Mouse (Mus musculus) ES-Bruce4 (cell line): Measurements from ENCODE around the gene Gm6793. TPM values are rescaled to one million over a fixed set of nuclear protein-coding genes. Genes with fewer than 3 reads are reported as not detected.

Source experiments
- H3K27ac ChIP-seq: 2 replicates; pipeline ENCODE4 v1.5.1; 2012; ENCODE audit warnings: low read length, inconsistent platforms; ENCODE audit not compliant: insufficient read depth
- H3K27me3 ChIP-seq: 2 replicates; pipeline ENCODE4 v1.6.1; 2012; ENCODE audit warnings: mild to moderate bottlenecking, low read length, inconsistent platforms; ENCODE audit not compliant: control insufficient read depth, poor library complexity, insufficient read depth, severe bottlenecking
- H3K36me3 ChIP-seq: 2 replicates; pipeline ENCODE4 v1.6.1; 2012; ENCODE audit warnings: inconsistent platforms, mild to moderate bottlenecking, low read length, moderate library complexity; ENCODE audit not compliant: control insufficient read depth, poor library complexity, insufficient read depth, severe bottlenecking
- H3K4me1 ChIP-seq: one replicate; pipeline ENCODE4 v1.8.1; 2011; ENCODE audit warnings: low read length; ENCODE audit not compliant: control insufficient read depth, insufficient read depth
- H3K4me3 ChIP-seq: 2 replicates; pipeline ENCODE4 v1.5.1; 2011; ENCODE audit warnings: low read depth, mild to moderate bottlenecking, low read length
- H3K9ac ChIP-seq: 2 replicates; pipeline ENCODE4 v1.6.1; 2012; ENCODE audit warnings: low read depth, mild to moderate bottlenecking, inconsistent platforms; ENCODE audit not compliant: poor library complexity, severe bottlenecking
- H3K9me3 ChIP-seq: replicated peaks from 2 replicates; pipeline ENCODE4 v1.6.1; 2012; ENCODE audit warnings: mild to moderate bottlenecking, low read length, inconsistent platforms; ENCODE audit not compliant: control insufficient read depth, poor library complexity, insufficient read depth, severe bottlenecking
- CTCF ChIP-seq: IDR thresholded peaks from one replicate; pipeline ENCODE4 v1.8.1; 2011; ENCODE audit warnings: low read depth, low read length
- EP300 ChIP-seq: IDR thresholded peaks from 2 replicates; pipeline ENCODE4 v1.6.1; 2011; ENCODE audit warnings: low read depth, low read length; ENCODE audit not compliant: insufficient read depth
- POLR2A ChIP-seq: IDR thresholded peaks from one replicate; pipeline ENCODE4 v1.8.1; 2011; ENCODE audit warnings: low read length; ENCODE audit not compliant: insufficient read depth
- polyA plus RNA-seq: library from polyadenylated mRNA; stranded (reverse); fragments of >200 nt; gene quantifications from 2 replicates; pipeline ENCODE4 v1.2.4, GENCODE M21; 2011; ENCODE audit warnings: low read depth; ENCODE audit not compliant: missing spikeins, insufficient read depth, insufficient read length

Gm6793 gene
- 0.68 and 0.90 TPM in 2 replicates for polyA plus RNA-seq

GRCm38 (mm10) chr8:112014936-112015335 is at the start of gene Gm6793:
Gene Gm6793, minus strand, starts transcription at chr8:112015036.
- Histone ChIP-seq H3K27me3 (no peaks in the 10 kb centered on the region), H3K9me3 (no peaks in the 10 kb centered on the region), H3K36me3 (peaks cover 12% of the 10 kb centered on the region), H3K4me3 (no peak within 1 kb of the TSS), H3K9ac (no peak within 1 kb of the TSS), H3K4me1 (no peaks in the 10 kb centered on the region), H3K27ac (no peak within 1 kb of the TSS)
- TF ChIP-seq POLR2A (no peak), EP300 (no peak)

- no peaks in the 10 kb centered on the region for H3K27me3 ChIP-seq
- H3K27ac ChIP-seq, result no peak overlapping the region
- H3K4me3 ChIP-seq, result no peak overlapping the region
- H3K4me1 ChIP-seq, result no peaks in the 10 kb centered on the region
- no peaks in the 10 kb centered on the region for H3K36me3 ChIP-seq
- no peak for TF ChIP-seq EP300
- peak; percentile 13 for TF ChIP-seq CTCF
- no peak overlapping the region for H3K9ac ChIP-seq
- H3K9me3 ChIP-seq, result no peaks in the 10 kb centered on the region
These were observed 46.5 kb upstream of the Gm6793 start for GRCm38 (mm10) chr8:112061372-112061771.

- H3K27ac ChIP-seq, result no peak overlapping the region
- no peak overlapping the region for H3K4me3 ChIP-seq
- TF ChIP-seq CTCF (no peak), POLR2A (no peak), EP300 (no peak)
- no peak overlapping the region for H3K9ac ChIP-seq
- H3K9me3 ChIP-seq, result no peaks in the 10 kb centered on the region
- H3K36me3 ChIP-seq, result no peaks in the 10 kb centered on the region
- no peaks in the 10 kb centered on the region for H3K27me3 ChIP-seq
- no peaks in the 10 kb centered on the region for H3K4me1 ChIP-seq
These were observed 39.6 kb upstream of the Gm6793 start for GRCm38 (mm10) chr8:112054456-112054855.

GRCm38 (mm10) chr8:112051537-112051936 is 36.7 kb upstream of the Gm6793 start:
- no peaks in the 10 kb centered on the region for H3K9me3 ChIP-seq
- H3K36me3 ChIP-seq, result no peaks in the 10 kb centered on the region
- H3K9ac ChIP-seq, result no peak overlapping the region
- no peaks in the 10 kb centered on the region for H3K27me3 ChIP-seq
- no peak overlapping the region for H3K27ac ChIP-seq
- no peak overlapping the region for H3K4me3 ChIP-seq
- no peaks in the 10 kb centered on the region for H3K4me1 ChIP-seq
- TF ChIP-seq POLR2A, result no peak
- peak; percentile 72 for TF ChIP-seq CTCF
- TF ChIP-seq EP300, result no peak

- TF ChIP-seq CTCF (peak; percentile 22), POLR2A (no peak)
- Histone ChIP-seq H3K36me3 (no peaks in the 10 kb centered on the region), H3K4me3 (no peak overlapping the region), H3K27ac (no peak overlapping the region), H3K9me3 (no peaks in the 10 kb centered on the region), H3K27me3 (no peaks in the 10 kb centered on the region), H3K4me1 (no peaks in the 10 kb centered on the region), H3K9ac (no peak overlapping the region)
These were observed 35.1 kb upstream of the Gm6793 start for GRCm38 (mm10) chr8:112049984-112050383.

- Histone ChIP-seq H3K4me3 (no peak overlapping the region), H3K36me3 (no peaks in the 10 kb centered on the region), H3K27me3 (no peaks in the 10 kb centered on the region), H3K9me3 (no peaks in the 10 kb centered on the region), H3K4me1 (no peaks in the 10 kb centered on the region), H3K27ac (no peak overlapping the region), H3K9ac (no peak overlapping the region)
- TF ChIP-seq POLR2A (no peak), CTCF (no peak), EP300 (no peak)
These were observed 33.5 kb upstream of the Gm6793 start for GRCm38 (mm10) chr8:112048293-112048692.

GRCm38 (mm10) chr8:112045896-112046295 is 31.1 kb upstream of the Gm6793 start:
- H3K4me1 ChIP-seq, result no peaks in the 10 kb centered on the region
- no peaks in the 10 kb centered on the region for H3K27me3 ChIP-seq
- H3K36me3 ChIP-seq, result no peaks in the 10 kb centered on the region
- H3K27ac ChIP-seq, result no peak overlapping the region
- TF ChIP-seq EP300, result no peak
- TF ChIP-seq POLR2A, result no peak
- peak; percentile 69 for TF ChIP-seq CTCF
- H3K4me3 ChIP-seq, result no peak overlapping the region
- no peaks in the 10 kb centered on the region for H3K9me3 ChIP-seq
- no peak overlapping the region for H3K9ac ChIP-seq
